Mouse (Mus musculus): ENCODE results near the gene Gpr155.

- TF ChIP-seq MEF2A (IDR thresholded peaks at IDR 0.05; ENCODE audit: extremely low read depth, insufficient replicate concordance, low read depth, low read length, poor library complexity, severe bottlenecking) (no peak), CTCF (IDR thresholded peaks at IDR 0.05 in 2 of 3, conservative IDR thresholded peaks at IDR 0.05 in 1 of 3; ENCODE audit: control insufficient read depth in 1 of 3, insufficient read depth in 1 of 3, low read depth in 2 of 3, low read length in 3 of 3, poor library complexity in 1 of 3, severe bottlenecking in 1 of 3) (no peak), BHLHE40 (IDR thresholded peaks at IDR 0.05; ENCODE audit: borderline replicate concordance, low read depth, low read length) (no peak), POLR2A (IDR thresholded peaks at IDR 0.05; ENCODE audit: control insufficient read depth in 1 of 2, insufficient read depth in 1 of 2, low read depth in 1 of 2, low read length in 2 of 2, poor library complexity in 1 of 2) (no peak), JUND (IDR thresholded peaks at IDR 0.05; ENCODE audit: low read depth, low read length) (no peak), MAX (IDR thresholded peaks at IDR 0.05; ENCODE audit: low read length) (no peak), EP300 (IDR thresholded peaks at IDR 0.05; ENCODE audit: low read depth in 1 of 2, low read length in 2 of 2) (no peak), CHD2 (IDR thresholded peaks at IDR 0.05; ENCODE audit: low read length) (no peak), POLR2AphosphoS2 (IDR thresholded peaks at IDR 0.05; ENCODE audit: low read length) (no peak)
Measured at GRCm38 (mm10) chr2:73395516-73395915, 9.1 kb upstream of the Gpr155 start.

All from MEL (cell line).